Mouse (Mus musculus) embryo, embryonic 11.5 days (tissue): ENCODE data around the gene Syngap1.

Source experiments
- DNase-seq: peaks from one replicate; pipeline ENCODE4 v3.0.0-alpha.2; 2012; ENCODE audit warnings: low read depth, low spot score

Syngap1 gene

DNA sequence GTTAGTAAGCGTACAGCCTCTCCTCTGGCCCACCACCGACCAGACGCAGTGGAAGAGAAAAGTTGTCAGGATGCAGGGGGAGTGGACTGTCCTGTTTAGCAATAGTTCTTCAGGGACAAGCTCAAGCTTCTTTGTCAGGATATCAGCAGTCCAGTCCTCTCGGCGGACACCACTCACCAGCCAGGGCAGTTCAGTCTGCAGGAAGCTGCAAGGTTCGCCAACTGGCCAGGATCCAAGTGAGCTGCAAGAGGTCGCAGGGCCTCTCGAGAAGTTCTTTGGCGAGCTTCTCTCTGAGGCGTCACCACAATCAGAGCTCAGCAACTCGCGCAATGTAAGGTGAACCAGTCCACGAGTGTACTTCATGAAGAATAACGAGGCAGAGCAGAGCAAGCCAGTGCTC lies 53.4 kb downstream of the Syngap1 start:
- no peak for DNase-seq

DNA sequence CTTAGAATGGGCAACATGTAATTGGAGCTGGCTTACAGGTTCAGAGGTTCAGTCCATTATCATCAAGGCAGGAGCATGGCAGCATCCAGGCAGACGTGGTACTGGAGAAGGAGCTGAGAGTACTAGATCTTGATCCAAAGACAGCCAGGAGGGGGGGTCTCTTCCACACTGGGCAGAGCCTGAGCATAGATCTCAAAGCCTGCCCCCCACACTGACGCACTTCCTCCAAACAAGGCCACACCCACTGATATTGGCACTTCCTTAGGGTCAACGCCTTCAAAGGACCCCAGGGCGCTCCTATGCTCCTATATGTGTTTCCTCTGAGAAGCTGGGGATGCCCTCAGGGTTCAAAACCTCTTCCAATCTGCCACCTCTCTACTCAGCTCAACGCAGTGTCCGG lies 54.0 kb downstream of the Syngap1 start:
- no peak for DNase-seq

DNA sequence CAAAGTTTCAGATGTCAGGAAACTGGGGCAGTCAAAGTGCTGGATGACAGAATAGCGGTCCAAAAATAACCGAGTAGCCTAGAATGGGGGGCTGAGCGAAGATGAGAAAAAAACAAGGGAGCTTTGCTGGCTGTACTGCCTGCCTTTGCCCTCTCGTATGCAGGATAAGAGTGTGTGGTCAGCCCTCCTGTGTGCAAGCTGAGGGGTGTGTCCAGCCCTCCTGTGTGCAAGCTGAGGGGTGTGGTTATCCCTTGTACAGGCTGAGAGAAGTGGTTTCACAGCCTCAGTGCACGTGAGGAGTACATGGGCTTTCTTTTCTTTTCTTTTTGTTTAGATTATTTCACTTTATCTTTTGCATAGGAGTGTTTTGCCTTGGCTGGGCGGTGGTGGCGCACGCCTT lies 54.5 kb downstream of the Syngap1 start:
- no peak for DNase-seq

DNA sequence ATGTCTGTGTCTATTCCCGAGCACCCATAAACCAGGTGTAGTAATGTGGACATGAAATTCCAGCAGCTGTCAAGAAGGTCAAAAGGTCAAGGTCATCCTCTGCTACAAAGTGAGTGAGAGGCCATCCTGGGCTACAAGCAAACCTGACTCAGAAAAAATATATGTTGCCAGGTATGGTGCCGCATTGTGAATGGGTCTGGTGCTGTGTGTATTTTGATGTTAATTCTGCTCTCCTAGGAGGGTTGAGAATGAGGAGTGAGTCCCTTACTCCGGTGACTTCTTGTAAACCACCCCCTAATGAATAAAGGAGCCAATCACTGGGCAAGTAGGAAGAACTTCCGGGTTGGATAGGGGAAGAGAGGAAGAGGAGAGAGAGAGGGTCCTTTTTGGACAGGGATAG lies 56.6 kb downstream of the Syngap1 start:
- DNase-seq, result no peak

DNA sequence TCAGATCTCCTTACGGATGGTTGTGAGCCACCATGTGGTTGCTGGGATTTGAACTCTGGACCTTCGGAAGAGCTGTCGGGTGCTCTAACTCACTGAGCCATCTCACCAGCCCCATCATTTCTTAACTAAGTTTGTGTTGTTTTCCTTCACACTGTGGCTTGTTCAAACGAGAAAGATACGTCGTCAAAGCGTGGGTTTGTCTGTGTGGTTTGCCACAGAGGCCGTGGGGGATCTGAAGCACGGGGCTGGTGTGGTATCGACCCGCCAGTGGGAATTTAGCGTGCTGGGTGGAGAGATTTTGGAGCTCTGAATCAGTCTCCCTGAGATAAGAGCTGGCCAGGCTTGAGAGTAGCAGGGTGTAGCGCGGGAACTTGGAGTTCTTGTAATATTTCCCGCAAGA lies 57.2 kb downstream of the Syngap1 start:
- no peak for DNase-seq

DNA sequence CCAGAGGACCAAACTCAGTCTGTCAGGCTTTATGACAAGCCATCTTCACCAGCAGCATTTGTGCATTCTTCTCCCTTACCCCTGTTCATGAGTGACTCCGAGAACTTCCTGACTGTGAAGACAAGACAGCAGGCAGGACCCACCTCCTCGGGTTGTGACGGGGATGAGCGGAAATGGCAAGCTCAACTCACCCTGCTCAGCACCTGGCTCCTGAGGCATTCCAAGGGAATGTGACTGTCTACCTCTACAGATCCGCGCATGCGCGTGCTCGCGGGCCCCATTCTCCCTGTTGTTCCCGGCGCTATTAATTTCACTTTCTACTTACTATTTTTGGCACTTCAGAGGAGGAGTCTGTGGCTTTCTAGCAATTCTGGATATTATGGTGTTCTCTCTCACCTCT lies 58.9 kb downstream of the Syngap1 start:
- DNase-seq, result no peak

DNA sequence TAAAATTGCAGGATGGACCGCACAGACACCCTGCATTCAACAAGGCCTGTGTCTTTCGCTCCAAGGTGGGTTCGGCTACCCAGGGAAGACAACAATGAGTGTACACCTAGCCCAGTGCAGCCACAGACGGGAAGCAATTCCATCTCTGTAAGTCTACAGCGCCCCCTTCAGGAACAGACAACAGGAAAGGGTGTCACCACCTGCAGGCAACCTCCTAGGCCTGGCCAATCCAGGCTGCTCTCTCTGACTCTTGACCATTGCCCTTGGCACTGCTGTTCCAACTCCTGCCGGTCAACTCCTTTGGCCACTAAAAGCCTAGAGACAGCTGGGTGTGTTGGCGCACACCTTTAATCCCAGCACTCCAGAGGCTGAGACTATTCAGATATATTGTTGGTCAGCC lies 60.1 kb downstream of the Syngap1 start:
- no peak for DNase-seq

DNA sequence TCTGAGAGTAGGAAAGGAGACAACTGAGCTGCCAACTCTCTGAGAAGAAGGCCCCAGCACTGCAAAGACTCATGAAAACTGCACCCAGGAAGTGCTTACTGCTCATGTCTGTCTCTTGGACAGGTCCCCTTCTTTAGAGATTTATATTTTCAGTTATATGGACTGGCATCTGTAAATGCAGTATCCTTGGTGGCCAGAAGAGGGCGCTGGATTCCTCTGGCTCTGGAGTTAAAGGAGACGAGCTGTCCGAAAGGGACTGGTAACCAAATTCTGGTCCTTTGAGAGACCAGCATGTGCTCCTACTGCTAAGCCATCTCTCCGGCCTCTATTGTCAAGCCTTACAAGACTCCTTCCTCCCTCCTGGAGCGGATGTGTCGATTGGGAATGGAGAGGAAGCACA lies 60.8 kb downstream of the Syngap1 start:
- no peak for DNase-seq

DNA sequence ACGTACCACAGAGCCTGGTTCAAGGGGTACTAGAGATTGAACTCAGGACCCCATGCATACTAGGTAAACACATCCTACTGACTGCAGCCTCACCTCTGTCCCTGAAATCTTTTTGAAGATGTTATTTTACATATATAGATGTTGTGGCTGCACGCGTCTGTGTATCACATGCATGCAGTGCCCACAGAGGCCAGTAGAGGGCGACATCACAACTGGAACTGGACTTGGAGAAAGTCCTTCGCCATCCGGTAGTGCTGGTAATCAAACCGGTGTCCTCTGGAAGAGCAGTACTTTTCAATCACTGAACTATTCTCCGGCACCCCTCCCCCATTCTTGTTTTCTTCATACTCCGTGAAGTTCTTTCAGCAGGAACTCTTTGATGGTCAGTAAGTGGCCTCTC lies 63.4 kb downstream of the Syngap1 start:
- no peak for DNase-seq

DNA sequence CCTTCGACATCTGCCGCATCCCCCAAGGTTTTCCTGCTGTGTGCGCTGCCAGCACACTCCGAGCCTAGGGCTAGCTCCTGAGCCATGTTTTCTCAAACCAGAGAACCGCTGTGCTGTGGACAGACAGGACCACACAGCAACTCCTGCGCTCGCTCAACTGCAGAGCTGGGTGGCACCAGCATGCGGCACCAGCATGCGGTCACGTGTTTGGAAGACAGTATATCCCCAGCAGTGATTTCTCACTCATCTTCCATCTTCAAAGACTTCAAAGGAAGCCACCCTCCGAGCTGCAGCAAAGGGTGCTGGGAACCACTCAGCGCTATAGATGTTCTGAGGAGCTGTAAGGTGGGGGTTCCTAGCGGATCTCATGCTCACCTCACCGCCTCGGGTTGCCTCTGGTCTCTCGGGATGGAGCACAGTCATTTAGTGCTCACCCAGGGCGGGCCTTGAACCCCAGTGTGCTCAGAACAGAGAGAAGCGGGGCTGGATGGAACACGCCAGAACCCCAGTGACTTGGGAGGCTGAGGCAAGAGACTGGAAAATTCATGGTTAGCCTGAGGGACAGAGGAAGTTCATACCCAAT lies 63.9 kb downstream of the Syngap1 start:
- no peak for DNase-seq

DNA sequence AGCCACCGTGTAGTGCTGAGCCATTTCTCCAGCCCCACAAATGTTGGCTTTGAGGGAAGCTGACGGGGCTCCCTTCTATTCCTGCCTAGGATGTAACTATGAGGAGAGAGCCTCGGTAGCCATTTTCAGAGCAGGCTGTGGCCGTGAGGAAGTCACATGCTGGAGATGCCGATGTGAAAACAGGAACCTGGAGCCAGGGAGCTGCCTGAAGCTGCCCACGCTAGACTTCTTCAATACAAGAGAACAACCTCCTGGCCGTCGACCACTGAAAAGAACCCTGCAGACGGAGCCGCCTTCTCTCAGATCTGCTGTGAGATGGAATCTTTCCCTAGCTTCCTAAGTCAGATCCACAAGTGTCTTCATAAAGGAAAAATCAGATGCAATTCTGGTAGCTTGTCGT lies 64.6 kb downstream of the Syngap1 start:
- no peak for DNase-seq

DNA sequence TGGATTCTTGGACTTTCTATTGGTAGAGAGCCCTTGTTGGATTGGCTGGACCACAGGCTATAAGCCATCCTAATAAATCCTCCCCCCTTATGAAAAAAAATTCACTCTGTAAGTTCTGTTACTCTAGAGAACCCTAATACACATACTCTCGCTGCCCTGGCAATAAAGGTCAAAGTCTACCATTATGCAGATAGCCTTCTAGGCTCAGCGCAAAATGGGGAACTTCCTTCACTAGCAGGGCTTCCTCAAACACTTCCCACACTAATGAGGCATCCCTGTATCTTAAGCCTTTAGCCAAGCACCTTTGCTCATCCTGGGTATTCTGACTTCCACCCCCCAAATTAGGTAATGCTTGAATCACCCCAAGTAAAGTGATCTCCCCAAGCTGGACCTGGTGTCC lies 67.2 kb downstream of the Syngap1 start:
- no peak for DNase-seq

DNA sequence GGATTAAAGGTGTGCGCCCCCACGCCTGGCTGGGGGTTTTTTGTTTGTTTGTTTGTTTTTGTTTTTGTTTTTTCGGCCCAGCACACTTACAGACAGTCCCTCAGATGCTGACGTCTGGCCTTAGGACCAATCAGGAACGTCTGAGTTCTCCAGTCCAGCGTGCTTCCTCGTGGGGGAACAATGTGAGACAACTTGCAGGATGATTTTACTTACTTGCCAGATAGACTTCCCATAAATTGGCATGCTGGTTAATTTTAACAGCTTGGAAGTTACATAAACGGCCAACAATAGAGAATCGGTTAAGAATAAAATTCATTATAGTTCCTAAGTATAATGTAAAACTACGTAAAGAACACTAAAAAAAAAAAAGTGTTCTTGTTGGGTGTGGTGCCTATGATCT lies 70.1 kb downstream of the Syngap1 start:
- DNase-seq, result no peak

DNA sequence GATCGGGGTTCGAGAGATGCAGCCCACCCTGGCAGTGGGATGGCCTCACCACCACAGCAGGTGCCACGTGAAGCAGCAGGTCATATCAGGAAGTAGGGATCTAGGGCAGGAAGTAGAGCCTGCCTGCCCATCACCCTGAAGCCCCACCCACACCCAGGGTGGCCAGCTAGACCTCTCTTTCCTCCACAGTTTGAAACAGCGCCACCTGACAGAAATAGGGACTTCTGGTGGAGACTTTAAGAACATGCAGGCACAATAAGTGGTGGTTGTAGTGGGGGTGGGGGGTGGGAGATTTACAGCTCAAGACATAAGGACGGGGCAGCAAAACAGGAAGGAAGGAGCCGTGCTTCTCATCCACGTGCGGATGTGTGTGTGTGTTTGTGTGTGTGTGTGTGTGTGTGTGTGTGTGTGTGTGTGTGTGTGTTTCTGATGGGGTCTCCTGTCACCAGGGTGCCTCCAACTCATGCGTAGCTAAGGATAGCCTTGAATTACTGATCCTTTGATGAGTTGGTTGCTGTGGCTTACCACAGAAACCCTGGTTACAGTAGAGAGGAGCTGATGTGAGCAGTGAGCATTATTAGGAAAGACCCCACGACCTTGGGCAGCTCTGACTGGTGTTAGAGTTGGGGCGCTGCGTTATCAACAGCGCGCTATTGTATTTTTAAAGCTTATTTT lies 71.1 kb downstream of the Syngap1 start:
- DNase-seq, result no peak

DNA sequence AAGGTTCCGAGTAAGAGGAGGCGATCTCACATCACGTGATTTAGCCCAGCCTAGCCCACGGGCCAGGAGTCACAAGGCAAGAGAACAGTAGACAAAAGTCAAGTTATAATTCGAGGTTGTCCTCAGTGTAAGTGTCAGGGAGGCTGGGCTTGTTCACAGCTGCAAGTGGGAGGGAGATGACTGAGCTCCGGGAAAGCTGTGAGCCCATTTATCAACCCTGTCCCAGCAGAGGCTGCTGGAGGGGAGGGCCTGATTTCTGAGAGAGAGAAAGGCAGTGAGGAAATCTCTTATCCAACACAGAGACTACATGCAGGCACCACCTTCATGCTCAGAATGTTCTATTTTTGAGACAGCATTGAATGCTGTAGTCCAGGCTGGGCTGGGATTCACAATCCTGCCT lies 71.9 kb downstream of the Syngap1 start:
- DNase-seq, result no peak

DNA sequence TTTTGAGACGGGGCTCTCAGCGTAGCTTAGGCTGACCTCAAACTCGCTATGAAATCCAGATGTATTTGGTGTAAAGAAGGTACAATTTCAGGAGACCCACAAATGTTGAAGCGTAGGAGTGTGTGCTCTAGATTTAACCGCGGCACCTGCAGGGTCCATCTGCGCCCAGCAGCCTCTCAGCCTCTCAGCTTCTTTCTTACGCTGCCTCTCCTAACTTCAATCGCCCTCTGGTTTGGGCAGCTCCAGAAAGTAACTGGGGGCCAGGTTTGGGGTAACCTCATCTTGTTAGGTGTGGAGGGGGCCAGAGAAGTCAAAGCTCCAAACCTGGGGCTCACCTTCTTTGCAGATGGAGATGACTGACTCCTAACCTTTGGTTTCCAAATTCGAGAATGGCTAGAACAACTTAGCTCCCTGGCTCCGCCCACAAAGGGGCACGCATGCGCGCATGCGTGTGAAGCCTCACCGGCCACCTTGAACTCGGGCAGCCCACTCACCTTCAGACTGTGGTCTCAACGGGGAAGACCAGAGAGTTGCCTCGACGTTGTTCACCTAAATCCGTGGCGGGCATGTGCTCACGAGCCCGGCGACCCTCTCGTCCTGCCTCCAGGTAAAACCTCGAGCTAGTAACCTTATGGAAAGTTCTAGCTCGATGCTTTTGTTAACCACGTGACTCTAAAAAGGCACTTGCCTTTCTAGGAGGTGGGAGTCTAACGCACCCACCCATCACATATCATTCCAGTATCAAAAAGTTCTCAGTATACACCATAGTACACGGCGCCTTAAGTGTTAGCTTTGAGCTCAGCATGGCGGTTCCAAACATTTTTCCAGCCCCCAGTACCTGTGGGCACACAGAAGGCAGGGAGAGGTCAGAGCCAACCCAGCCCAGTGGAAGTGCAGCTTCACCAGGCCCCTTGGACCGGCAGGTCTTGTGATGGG lies 76.8 kb downstream of the Syngap1 start:
- DNase-seq, result peak; percentile 91

DNA sequence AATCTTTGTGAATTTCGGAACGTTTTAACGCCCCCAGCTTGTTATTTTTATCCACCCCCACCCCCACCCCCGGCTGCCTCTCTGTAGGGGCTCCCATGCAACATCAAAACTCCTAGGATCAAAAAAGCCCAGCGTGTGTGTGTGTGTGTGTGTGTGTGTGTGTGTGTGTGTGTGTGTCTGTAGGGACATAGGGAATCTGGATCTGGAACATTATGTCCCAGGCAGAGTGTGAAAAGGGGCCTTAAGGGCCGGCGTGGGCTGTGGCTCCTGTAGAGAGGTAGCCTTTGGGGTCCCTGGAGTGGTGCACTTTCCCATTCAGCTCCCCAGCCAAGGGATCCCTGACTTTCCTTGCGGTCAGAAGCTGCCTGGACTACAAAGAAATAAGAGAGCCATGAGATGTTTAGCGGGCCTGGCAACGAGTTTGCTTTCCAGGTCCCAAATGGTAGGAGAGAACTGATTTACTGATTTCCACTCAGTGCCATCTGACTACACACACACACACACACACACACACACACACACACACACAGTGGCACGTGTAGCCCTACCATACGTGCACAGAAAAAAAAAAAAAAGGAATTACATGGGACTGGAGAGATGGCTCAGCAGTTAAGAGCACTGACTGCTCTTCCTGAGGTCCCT lies 77.6 kb downstream of the Syngap1 start:
- DNase-seq, result no peak

DNA sequence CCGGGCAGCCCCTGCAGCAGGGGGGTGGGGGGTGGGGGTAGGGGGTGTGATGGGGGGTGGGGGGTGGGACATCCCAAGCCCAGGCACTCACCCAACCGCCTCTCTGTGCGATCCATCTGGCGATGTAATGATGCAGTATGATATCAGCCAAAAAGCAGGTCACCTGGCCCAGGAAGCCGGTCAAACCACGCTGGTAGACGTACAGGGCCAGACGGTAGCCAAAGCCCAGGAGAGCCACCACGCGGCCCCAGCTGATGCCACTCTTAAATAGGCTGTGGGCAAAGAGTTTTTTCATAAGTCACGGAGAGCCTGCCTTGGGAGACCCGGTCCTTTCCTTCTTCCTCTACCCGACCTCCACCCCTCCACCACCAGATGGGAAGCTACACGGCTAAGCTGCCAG lies 80.0 kb downstream of the Syngap1 start:
- DNase-seq, result no peak

DNA sequence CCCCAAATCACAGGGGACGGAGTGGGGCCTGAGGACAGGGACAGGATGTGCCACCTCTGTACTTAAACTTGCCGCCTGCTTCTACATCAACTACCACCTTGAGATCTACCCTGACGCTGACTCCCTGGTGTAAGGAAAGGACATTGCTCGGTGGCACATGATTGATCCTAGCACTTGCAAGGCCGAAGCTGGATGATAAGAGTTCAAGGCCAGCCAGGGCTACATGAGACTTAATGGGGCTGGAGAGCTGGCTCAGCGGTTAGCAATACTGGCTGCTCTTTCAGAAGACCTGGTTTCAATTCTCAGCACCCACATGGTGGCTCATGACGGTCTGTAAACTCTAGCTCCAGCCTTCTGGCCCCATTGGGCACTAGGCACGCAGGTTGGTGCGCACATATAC lies 80.7 kb downstream of the Syngap1 start:
- no peak for DNase-seq
